Mouse (Mus musculus): ENCODE results near the gene Cdsn. TPM values are rescaled to one million over a fixed set of nuclear protein-coding genes. Genes with fewer than 3 reads are reported as not detected.
"Not testable (repeated sequence)": the region's sequence is repeated elsewhere in the genome, so short reads cannot be mapped to it uniquely, and the experiment has no call there.

Cdsn gene
- polyA plus RNA-seq, 1 experiment from 2014 or later, result 0.06 TPM

- not testable (repeated sequence) for H3K4me3 ChIP-seq (ENCODE audit: low read depth, low read length); ATAC-seq; H3K4me1 ChIP-seq (ENCODE audit: control insufficient read depth, insufficient read depth, low read length); H3K4me2 ChIP-seq (ENCODE audit: low read length); H3K27ac ChIP-seq (ENCODE audit: low read depth, low read length); H3K36me3 ChIP-seq (ENCODE audit: control insufficient read depth, insufficient read depth, low read length); H3K9ac ChIP-seq (ENCODE audit: low read length); DNase-seq (ENCODE audit: low spot score); H3K9me3 ChIP-seq (replicated peaks; ENCODE audit: control insufficient read depth, low read length)
- 52% methylated on average over 4 of the region's 5 CpGs for WGBS
- H3K27me3 ChIP-seq (replicated peaks; ENCODE audit: control insufficient read depth, insufficient read depth, low read length), result peaks cover 18% of the 10 kb centered on the region
Observed at GRCm38 (mm10) chr17:35508279-35508678, 43.6 kb upstream of the Cdsn start.

DNA sequence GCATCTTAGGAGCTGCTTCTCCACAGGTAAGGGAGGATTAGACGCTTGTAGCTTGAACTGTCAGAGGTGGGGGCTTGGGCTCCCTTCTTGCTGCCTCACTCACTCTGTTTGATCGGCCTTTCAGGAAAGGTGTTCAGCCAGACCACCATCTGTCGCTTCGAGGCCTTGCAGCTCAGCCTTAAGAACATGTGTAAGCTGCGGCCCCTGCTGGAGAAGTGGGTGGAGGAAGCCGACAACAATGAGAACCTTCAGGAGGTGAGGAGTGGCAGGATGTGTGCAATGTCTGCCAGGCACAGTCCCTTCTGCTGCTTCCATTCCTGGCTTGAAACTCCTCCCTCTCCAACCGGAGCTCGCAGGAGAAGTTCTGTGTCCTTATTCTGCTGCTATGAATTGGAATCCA is 42.6 kb upstream of the Cdsn start:
- DNase-seq (ENCODE audit: low spot score), result peak; percentile 53
- H3K9ac ChIP-seq (ENCODE audit: low read length), result no peak overlapping the region
- H3K4me2 ChIP-seq (ENCODE audit: low read length), result no peak overlapping the region
- ATAC-seq, result peak; percentile 37; the same call in 1 of the 2 replicates
- H3K27me3 ChIP-seq (replicated peaks; ENCODE audit: control insufficient read depth, insufficient read depth, low read length), result peaks cover 18% of the 10 kb centered on the region
- no peak overlapping the region for H3K4me3 ChIP-seq (ENCODE audit: low read depth, low read length)
- H3K9me3 ChIP-seq (replicated peaks; ENCODE audit: control insufficient read depth, low read length), result no peaks in the 10 kb centered on the region
- 27% methylated on average over 8 of the region's 8 CpGs for WGBS
- peaks cover 4% of the 10 kb centered on the region; the same call in 1 of the 2 replicates for H3K4me1 ChIP-seq (ENCODE audit: control insufficient read depth, insufficient read depth, low read length)
- no peak overlapping the region for H3K27ac ChIP-seq (ENCODE audit: low read depth, low read length)
- no peaks in the 10 kb centered on the region for H3K36me3 ChIP-seq (ENCODE audit: control insufficient read depth, insufficient read depth, low read length)

DNA sequence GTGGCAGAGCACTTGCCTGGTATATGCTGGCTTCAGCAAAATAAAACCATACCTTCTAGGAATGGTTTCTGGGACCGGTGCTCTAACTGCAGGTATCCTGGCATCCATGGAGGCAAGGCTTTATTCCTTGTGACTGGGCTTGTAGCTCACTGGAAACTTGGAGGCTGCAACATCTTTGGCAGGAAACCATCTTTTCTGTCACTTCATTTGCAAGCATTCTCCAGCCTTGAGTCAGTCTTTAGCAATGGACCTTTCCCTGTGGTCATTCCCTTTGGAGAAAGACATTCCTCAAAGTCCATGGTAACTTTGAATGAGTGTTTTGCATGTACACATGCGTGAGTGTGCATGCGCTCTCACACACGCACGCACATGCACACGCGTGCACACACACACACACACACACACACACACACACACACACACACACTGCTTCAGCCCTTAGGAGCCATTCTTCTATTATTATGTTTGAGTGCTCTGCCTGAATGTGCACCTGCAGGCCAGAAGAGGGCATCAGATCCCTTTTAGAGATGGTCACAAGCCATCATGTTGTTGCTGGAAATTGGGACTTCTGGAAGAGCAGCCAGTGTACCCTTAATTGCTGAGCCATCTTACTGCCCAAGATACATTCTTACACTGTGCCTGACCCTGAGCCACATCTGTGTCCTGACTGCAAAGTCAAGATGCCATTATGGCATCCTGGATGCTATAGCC is 38.9 kb upstream of the Cdsn start:
- Histone ChIP-seq H3K9me3 (replicated peaks; ENCODE audit: control insufficient read depth, low read length) (no peaks in the 10 kb centered on the region), H3K4me1 (ENCODE audit: control insufficient read depth, insufficient read depth, low read length) (peaks cover 18% of the 10 kb centered on the region; the same call in 1 of the 2 replicates), H3K4me3 (ENCODE audit: low read depth, low read length) (no peak overlapping the region), H3K36me3 (ENCODE audit: control insufficient read depth, insufficient read depth, low read length) (no peaks in the 10 kb centered on the region), H3K27ac (ENCODE audit: low read depth, low read length) (no peak overlapping the region), H3K9ac (ENCODE audit: low read length) (no peak overlapping the region), H3K4me2 (ENCODE audit: low read length) (no peak overlapping the region), H3K27me3 (replicated peaks; ENCODE audit: control insufficient read depth, insufficient read depth, low read length) (no peaks in the 10 kb centered on the region)
- DNase-seq (ENCODE audit: low spot score), result peak; percentile 25
- no peak for ATAC-seq
- WGBS, result 95% methylated on average over 7 of the region's 7 CpGs

- H3K27ac ChIP-seq (ENCODE audit: low read depth, low read length), result no peak overlapping the region
- peak overlapping the region; percentile 79; the same call in 1 of the 2 replicates for H3K4me2 ChIP-seq (ENCODE audit: low read length)
- DNase-seq (ENCODE audit: low spot score) (peak; percentile 73), ATAC-seq (no peak)
- no peaks in the 10 kb centered on the region for H3K27me3 ChIP-seq (replicated peaks; ENCODE audit: control insufficient read depth, insufficient read depth, low read length)
- 23% methylated on average over 2 of the region's 2 CpGs for WGBS
- no peak overlapping the region for H3K9ac ChIP-seq (ENCODE audit: low read length)
- H3K36me3 ChIP-seq (ENCODE audit: control insufficient read depth, insufficient read depth, low read length), result no peaks in the 10 kb centered on the region
- no peaks in the 10 kb centered on the region for H3K9me3 ChIP-seq (replicated peaks; ENCODE audit: control insufficient read depth, low read length)
- H3K4me1 ChIP-seq (ENCODE audit: control insufficient read depth, insufficient read depth, low read length), result peaks cover 18% of the 10 kb centered on the region; the same call in 1 of the 2 replicates
- no peak overlapping the region for H3K4me3 ChIP-seq (ENCODE audit: low read depth, low read length)
Observed at GRCm38 (mm10) chr17:35513886-35514285, 38.0 kb upstream of the Cdsn start.

DNA sequence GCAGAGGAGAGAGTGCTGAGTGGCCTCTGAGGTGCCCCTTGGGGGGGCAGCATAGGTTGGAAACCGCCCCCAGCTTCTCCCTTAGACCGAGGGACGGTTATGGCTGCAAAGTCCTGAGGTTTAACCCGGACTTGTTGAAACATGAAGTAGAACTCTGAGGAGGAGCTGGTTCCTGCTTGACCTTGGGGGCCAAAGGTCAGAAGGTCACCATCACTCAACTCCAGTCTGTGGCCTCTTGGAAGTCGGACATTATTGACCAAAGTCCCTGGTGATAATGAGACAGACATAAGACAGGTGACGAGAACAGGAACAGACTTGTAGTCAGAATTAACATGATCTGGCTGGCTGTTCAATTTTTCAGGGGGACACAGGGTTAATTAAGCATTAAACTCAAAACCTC is 37.2 kb upstream of the Cdsn start:
- Histone ChIP-seq H3K27ac (ENCODE audit: low read depth, low read length) (no peak overlapping the region), H3K4me3 (ENCODE audit: low read depth, low read length) (peak overlapping the region; percentile 43; the same call in 1 of the 2 replicates), H3K4me2 (ENCODE audit: low read length) (peak overlapping the region; percentile 79), H3K9ac (ENCODE audit: low read length) (peak overlapping the region; percentile 61; the same call in 1 of the 2 replicates), H3K4me1 (ENCODE audit: control insufficient read depth, insufficient read depth, low read length) (peaks cover 14% of the 10 kb centered on the region; the same call in 1 of the 2 replicates), H3K9me3 (replicated peaks; ENCODE audit: control insufficient read depth, low read length) (no peaks in the 10 kb centered on the region), H3K27me3 (replicated peaks; ENCODE audit: control insufficient read depth, insufficient read depth, low read length) (no peaks in the 10 kb centered on the region), H3K36me3 (ENCODE audit: control insufficient read depth, insufficient read depth, low read length) (no peaks in the 10 kb centered on the region)
- no peak for ATAC-seq
- DNase-seq (ENCODE audit: low spot score), result no peak
- 63% methylated on average over 6 of the region's 6 CpGs for WGBS

GRCm38 (mm10) chr17:35515911-35516640 is 35.9 kb upstream of the Cdsn start:
- peak overlapping the region; percentile 61 for H3K9ac ChIP-seq (ENCODE audit: low read length)
- DNase-seq (ENCODE audit: low spot score) (peak; percentile 54), ATAC-seq (peak; percentile 38; the same call in 1 of the 2 replicates)
- H3K36me3 ChIP-seq (ENCODE audit: control insufficient read depth, insufficient read depth, low read length), result no peaks in the 10 kb centered on the region
- H3K4me1 ChIP-seq (ENCODE audit: control insufficient read depth, insufficient read depth, low read length), result peaks cover 14% of the 10 kb centered on the region; the same call in 1 of the 2 replicates
- H3K4me2 ChIP-seq (ENCODE audit: low read length), result peak overlapping the region; percentile 79
- no peak overlapping the region for H3K27ac ChIP-seq (ENCODE audit: low read depth, low read length)
- WGBS, result 6% methylated on average over 25 of the region's 25 CpGs
- peak overlapping the region; percentile 43 for H3K4me3 ChIP-seq (ENCODE audit: low read depth, low read length)
- H3K9me3 ChIP-seq (replicated peaks; ENCODE audit: control insufficient read depth, low read length), result no peaks in the 10 kb centered on the region
- no peaks in the 10 kb centered on the region for H3K27me3 ChIP-seq (replicated peaks; ENCODE audit: control insufficient read depth, insufficient read depth, low read length)

DNA sequence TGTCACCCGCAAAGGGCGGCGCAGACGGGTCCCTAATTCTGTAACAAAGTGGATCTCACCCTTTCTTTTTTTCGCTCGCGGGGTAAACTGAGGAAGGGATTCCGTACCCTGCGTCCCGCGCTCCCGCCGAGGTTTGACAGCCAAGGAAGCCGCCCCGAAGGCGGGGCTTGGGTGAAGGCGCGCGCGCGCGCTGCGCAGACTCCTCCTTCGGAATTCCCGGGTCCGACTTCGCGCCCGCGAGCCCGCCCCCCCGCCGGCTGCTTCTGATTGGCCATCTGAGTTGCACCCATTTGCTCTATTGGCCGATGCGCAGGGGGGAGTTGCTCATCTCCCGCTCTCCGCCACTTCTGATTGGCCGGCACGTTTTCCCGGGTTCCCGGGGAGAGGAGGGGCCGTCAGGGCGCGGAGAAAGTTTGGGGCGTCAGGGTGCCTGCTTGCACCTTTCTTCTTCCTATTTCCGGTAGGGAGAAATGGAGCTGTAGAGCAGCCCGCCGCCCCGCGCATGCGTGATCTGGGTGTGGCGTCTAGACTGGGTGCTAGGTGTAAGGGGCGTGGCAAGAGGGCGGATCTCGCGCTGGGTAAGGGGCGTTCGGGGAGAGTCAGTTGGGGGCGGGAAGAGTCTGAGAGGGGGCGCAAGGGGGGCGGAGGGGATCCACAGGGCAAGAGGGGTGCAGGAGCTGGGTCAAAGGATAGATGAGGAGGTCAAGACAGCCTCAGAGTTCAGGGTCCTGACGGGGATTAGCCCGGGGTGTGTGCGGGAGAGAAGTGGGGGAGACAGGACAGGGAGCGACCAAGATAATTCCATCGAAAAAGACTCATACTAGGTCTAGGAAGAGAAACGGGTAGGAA is 35.1 kb upstream of the Cdsn start, which contains the start of the genes Tcf19 and Cchcr1:
TSS of gene Tcf19 (minus strand) at position 173 of the 849 bp plus-strand sequence.
TSS of gene Cchcr1 (plus strand) at position 449 of the 849 bp plus-strand sequence.
- Histone ChIP-seq H3K27ac (ENCODE audit: low read depth, low read length) (no peak within 1 kb of the TSS; the same call in 1 of the 2 replicates), H3K4me1 (ENCODE audit: control insufficient read depth, insufficient read depth, low read length) (peaks cover 14% of the 10 kb centered on the region; the same call in 1 of the 2 replicates), H3K27me3 (replicated peaks; ENCODE audit: control insufficient read depth, insufficient read depth, low read length) (no peaks in the 10 kb centered on the region), H3K4me2 (ENCODE audit: low read length) (peak within 1 kb of the TSS; percentile 79), H3K4me3 (ENCODE audit: low read depth, low read length) (peak within 1 kb of the TSS; percentile 43), H3K9ac (ENCODE audit: low read length) (peak within 1 kb of the TSS; percentile 61), H3K9me3 (replicated peaks; ENCODE audit: control insufficient read depth, low read length) (no peaks in the 10 kb centered on the region), H3K36me3 (ENCODE audit: control insufficient read depth, insufficient read depth, low read length) (no peaks in the 10 kb centered on the region; the same call in 1 of the 2 replicates)
- 1% methylated on average over 67 of the region's 67 CpGs for WGBS
- DNase-seq (ENCODE audit: low spot score) (peak; percentile 98), ATAC-seq (peak; percentile 96)

DNA sequence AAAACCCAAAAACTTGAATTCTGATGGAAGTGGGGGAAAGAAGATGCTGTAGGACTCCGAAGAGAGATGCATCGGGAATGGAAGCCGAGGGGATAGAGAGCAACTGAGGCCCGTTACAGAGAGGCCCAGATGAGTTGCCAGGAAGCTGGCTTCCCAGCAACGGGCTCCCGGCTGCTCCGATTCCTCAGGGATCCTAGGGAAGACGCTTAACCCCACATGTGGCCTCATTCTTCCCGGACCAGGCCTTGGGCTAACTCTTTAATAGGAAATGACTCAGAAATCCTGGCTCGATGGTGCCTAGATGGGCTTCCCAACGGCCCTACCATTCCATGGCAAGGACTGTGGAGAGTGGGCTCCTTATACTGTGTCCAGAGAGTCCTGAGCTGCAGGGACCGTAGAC is 34.4 kb upstream of the Cdsn start:
- peak overlapping the region; percentile 61 for H3K9ac ChIP-seq (ENCODE audit: low read length)
- no peaks in the 10 kb centered on the region for H3K27me3 ChIP-seq (replicated peaks; ENCODE audit: control insufficient read depth, insufficient read depth, low read length)
- peaks cover 14% of the 10 kb centered on the region; the same call in 1 of the 2 replicates for H3K4me1 ChIP-seq (ENCODE audit: control insufficient read depth, insufficient read depth, low read length)
- peak overlapping the region; percentile 43 for H3K4me3 ChIP-seq (ENCODE audit: low read depth, low read length)
- WGBS, result 8% methylated on average over 12 of the region's 12 CpGs
- no peaks in the 10 kb centered on the region; the same call in 1 of the 2 replicates for H3K36me3 ChIP-seq (ENCODE audit: control insufficient read depth, insufficient read depth, low read length)
- no peaks in the 10 kb centered on the region for H3K9me3 ChIP-seq (replicated peaks; ENCODE audit: control insufficient read depth, low read length)
- H3K27ac ChIP-seq (ENCODE audit: low read depth, low read length), result no peak overlapping the region; the same call in 1 of the 2 replicates
- H3K4me2 ChIP-seq (ENCODE audit: low read length), result peak overlapping the region; percentile 79
- DNase-seq (ENCODE audit: low spot score) (no peak), ATAC-seq (no peak)
